Mouse (Mus musculus): Measurements from ENCODE around the gene Top2a. TPM values are rescaled to one million over a fixed set of nuclear protein-coding genes. Genes with fewer than 3 reads are reported as not detected.

Top2a gene
- total RNA-seq, 2 experiments from 2014 or later: 0.66 to 1.8 TPM

DNA sequence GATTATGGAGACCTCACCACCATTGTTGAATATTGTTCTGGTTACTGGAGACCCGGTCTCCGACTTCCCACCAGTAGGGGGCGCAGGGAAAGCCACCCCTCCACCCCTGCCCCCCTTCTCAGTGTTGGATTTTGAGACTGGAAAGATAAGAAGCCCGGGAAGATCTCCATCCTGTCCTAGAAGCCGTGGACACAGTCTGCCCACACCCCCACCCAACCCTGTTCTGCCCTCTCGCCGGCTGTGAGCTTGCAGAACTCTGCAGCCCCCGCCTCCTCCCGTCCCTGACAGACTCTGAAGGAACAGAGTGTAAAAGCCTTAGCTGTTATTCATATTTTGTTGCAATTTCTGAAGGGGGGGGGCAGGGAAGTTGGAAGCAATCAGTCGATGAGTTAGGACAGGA is 69.6 kb downstream of the Top2a start:
- intact Hi-C loops (cut with DNase I): no loop called here
- peak in 1 of 2 experiments; percentile 62 for DNase-seq (ENCODE audit: low spot score in 2 of 2)

DNA sequence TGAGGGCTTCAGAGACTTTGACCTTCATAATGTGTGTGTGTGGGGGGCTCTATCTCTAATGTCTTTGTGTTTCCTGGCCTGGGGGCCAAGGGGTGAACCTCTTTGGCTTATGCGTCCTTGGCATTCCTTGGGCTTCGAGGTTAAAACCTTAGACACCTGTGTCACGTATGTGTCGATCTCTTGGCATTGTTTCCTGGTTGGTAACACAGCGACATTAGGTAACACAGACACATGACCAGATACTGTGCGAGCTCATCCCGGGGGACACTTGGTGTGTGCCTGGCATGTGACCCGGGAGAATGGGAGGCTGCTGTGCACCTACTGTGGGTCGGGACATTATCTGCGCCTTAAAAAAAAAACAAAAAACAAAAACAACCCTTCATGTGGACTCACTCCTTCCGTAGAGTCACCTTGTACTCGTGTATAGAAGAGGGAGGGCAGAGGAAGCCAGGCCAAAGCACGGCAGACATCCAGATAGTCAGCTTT is 70.1 kb downstream of the Top2a start:
- no peak for DNase-seq (ENCODE audit: low spot score in 2 of 2)
- intact Hi-C loops (cut with DNase I): no loop called here

DNA sequence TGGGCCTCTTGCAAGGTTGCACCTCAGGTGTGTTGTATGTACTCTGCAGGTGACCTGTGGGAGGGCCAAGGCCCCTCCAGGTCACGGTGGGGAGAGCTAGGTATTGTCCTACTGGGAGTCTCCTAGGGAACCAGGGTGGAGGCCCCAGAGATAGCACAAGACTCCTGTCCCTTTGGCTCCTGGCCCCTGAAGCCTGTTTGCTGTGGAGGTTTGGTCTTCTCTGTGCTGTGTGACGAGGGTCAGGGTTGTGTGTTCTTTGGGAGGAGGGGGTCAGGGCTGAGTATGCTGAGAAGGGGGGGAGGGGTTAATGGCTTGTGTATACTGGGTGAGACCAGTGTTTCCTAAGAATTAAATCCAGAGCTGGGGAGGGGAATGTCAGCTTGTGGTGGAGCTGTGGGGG is 70.6 kb downstream of the Top2a start:
- intact Hi-C loops (cut with DNase I): no loop called here
- no peak for DNase-seq (ENCODE audit: low spot score in 2 of 2)

DNA sequence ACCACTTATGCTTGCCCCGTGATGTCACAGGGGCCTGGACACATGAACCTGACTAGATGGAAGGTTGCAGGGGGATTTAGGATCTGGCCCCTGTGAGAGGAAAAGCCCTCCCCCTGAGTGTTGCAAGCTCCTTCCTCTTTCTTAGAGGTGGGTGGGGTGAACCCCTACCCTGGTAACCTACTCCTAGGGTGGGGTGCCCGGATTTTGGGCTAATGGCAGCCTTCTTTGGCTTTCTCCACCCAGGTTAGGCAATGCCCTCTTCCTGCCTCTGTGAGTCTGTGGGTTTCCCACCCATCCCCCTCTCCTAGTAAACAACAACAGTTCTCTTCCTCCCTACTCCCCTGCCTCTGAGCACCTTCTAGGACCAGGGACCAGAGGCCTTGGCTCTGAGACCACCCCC is 71.3 kb downstream of the Top2a start:
- no peak for DNase-seq (ENCODE audit: low spot score in 2 of 2)
- intact Hi-C loops (cut with DNase I): no loop called here

DNA sequence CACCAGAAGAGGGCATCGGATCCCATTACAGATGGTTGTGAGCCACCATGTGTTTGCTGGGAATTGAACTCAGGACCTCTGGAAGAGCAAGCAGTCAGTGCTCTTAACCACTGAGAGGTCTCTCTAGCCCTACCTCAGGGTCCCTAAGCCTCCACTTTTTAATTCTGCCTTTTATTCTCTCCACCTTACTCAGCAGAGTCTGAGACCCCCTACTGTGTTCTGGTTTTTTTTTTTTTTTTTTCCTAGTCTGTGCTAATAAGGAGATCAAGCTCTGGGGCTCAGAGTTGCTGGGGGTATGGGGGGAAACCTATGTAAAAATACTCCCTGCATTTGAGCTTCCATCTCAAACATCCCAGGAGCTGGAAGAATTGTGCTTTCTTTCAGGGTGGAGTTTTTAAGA is 71.9 kb downstream of the Top2a start:
- intact Hi-C loops (cut with DNase I): no loop called here
- no peak for DNase-seq (ENCODE audit: low spot score in 2 of 2)

DNA sequence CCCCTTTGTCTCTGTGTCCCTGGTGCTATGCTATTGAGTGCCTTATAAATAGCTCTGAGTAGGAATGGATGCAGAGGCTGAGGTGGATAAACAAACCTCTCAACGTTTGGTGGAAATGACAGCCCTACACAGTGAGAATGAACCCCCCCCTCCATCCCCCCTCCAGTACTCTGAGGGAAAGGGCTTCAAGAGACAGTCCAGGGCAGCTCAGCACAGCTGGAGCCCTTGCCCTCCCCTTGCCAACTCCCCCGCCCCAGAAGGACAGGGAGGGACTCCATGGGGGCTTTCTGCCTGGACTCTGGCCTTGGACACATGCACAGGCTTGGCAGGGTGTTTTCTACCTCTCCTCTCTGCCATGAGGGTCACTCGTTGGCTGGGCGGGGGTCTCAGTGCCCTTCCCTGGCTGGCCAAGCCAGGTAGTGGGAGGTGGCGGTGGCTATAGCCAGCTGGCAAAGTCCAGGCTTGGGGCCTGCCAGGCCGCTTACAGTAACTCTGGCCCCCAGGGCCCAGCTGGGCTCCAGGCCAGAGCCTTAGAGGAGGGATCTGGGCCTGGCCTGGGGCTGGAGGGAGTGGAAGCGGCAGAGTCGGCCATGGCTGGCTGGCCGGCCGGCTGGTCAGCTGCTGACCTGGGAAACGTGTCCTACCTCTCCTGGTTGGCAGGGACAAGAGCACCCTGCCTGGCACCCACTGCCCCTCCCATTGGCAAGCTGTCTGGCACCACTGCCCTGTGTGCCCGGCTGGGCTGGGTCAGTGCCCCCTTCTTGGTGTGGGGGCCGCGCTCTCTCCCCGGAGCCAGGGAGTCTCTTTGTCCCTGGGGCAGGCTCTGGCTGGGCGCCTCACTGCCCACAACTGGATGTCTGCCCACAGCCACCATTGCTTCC is 72.7 kb downstream of the Top2a start:
- intact Hi-C loops (cut with DNase I): no loop called here
- no peak for DNase-seq (ENCODE audit: low spot score in 2 of 2)

DNA sequence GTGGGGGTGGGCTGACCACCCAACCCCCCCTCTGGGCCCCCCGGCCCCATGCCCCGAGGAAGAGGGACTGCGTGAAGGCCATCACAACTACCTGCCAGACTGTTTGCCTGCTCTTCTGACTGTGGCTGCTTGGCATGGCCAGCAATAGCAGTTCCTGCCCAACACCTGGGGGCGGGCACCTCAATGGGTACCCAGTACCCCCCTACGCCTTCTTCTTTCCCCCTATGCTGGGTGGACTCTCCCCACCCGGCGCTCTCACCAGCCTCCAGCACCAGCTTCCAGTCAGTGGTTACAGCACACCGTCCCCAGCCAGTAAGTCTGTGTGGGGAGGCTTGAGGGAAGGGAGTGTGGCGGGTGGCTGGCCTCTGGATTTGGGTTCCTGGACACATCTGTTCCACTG is 73.5 kb downstream of the Top2a start:
- intact Hi-C loops (cut with DNase I): no loop called here

DNA sequence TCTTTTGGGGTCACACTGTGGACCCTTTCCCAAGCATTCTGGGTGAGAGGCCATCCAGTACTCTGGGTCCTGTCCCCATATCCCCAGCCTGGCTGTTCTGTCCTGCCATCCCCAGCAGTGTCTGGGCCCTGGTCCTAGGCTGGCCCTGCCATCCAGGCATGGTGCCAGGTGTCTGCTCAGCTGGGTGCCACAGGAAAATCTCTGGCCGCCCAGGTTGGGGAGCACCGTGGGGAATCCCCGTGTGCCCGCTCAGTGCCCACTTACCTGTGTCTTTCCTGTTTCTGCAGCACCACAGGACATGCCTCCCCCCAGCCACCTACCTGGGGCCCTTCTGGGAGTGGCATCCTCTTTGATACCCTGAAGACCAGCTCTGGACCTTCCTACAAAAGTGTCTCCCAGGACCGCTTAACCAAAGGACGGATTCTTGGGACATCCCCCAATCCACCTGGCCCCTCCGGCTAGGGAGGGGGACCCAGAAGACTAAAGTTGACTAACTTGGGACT is 74.0 kb downstream of the Top2a start:
- DNase-seq (ENCODE audit: low spot score in 2 of 2): no peak
- intact Hi-C loops (cut with DNase I): no loop called here

More for the DNA sequence above, 73.5 kb downstream of the Top2a start:
- no peak for DNase-seq (ENCODE audit: low spot score in 2 of 2)

DNA sequence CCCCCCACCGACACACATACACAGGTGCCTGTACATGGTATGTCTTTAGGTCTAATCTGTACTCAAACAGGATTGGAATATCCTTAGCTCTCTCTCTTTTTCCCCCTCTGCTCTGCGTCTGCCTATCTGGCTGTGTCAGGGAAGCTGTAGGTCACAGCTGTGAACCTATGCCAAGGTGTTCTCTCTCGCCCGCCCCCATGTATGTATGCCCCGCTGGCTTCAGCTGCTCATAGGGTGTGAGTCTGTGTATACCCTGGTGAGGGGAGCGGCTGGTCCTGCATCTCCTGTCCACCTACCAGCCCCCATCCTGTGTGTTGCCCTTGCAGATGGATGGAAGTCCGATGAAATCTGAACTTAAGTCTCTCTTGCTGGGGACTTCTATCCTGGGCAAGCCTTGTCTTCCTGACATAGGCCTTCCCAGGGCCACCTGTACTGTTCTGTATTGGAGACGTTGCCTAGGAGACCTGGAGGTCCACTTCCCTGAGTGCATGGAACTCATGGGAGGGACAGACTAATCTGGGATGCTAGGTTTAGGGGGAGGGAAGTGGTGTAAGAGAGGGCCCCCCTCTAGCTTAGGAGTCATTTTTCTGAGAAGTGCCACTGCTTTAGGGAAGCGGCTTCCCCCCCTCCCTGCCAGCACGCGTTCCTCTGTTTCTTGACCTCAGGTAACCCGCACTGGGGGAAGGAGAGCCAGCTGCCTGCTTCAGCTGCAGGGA is 74.6 kb downstream of the Top2a start:
- intact Hi-C loops (cut with DNase I): no loop called here

DNA sequence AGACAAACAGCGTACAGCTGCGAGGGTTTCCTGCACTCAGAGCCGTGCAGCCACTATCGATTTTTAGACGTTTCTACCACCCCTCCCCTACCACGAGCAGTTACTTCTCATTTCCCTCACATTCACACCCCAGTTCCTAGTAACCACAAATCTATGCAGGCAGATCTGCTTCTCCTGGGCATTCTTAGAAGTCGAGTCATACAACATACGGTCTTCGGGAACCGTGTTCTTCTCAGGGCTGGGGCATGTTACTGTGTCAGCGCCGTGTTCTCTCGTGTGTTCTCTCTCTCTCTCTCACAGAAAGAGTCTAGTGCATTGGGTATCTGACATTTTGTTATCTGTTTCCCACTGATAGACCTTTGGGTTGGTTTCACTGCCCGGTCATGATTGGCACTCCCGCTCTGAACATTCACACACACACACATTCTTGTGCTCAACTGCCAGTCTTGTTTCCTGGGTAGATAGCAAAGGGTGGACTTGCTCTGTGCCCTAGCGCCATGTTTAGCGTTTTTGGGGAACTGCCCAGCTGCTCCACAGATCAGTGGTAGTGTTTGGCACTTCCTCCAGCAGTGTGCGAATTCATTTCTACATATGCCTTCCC is 75.9 kb downstream of the Top2a start:
- no peak for DNase-seq (ENCODE audit: low spot score in 2 of 2)
- intact Hi-C loops (cut with DNase I): no loop called here

More for the DNA sequence above, 74.6 kb downstream of the Top2a start:
- no peak for DNase-seq (ENCODE audit: low spot score in 2 of 2)

DNA sequence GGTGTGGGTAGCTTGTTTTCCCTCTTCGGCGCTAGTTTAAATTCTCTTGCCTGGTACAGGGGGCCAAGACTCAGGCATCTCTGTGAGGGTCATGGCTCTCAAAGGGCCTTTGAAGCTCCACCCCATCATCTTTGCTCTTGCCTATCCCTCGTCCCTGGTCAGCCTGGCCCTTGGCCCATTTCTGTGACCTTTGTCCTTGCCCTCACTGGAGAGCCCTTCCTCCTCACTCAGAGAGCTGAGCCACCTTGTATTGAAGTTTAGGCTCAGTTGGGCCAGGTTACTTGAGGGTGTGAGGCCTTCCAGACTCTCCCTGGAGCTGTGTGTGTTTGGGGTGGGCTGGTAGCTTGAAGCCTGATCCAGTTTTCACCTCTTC is 78.4 kb downstream of the Top2a start:
- intact Hi-C loops (cut with DNase I): no loop called here
- no peak for DNase-seq (ENCODE audit: low spot score in 2 of 2)

DNA sequence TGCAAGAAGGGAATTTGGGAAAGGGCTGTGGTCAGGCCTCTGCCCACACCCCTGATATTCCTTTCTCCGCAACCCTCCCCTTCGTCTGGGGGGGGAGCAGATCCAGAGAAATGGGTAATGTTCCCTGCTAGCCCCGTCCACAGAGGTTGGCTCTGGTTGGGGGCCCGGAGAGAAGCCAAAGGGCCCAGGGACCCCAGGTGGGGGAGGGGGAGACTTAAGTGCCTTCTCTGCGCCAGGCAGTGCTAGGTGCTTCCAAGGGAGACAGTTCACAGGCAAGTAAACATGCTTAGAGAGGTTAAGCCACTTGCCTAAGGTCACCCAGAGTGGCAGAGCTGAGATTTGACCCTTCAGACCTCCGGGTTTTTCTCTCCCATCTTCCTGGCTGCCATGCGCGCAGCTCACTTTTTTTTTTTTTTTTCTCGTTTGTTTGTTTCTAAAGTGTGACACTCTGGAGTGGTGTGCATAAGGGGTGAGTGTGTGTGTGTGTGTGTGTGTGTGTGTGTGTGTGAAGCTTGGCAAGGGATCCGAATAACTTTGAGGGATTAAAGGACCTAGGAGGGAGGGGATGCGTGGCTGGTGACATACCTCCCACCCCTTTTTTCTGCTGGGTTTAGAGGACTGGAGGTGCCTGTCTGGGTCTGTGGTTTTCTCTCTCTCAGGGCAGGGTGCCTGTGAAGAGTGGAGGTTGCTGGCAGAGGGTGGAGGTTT is 78.9 kb downstream of the Top2a start:
- intact Hi-C loops (cut with DNase I): no loop called here
- DNase-seq (ENCODE audit: low spot score in 2 of 2): no peak

DNA sequence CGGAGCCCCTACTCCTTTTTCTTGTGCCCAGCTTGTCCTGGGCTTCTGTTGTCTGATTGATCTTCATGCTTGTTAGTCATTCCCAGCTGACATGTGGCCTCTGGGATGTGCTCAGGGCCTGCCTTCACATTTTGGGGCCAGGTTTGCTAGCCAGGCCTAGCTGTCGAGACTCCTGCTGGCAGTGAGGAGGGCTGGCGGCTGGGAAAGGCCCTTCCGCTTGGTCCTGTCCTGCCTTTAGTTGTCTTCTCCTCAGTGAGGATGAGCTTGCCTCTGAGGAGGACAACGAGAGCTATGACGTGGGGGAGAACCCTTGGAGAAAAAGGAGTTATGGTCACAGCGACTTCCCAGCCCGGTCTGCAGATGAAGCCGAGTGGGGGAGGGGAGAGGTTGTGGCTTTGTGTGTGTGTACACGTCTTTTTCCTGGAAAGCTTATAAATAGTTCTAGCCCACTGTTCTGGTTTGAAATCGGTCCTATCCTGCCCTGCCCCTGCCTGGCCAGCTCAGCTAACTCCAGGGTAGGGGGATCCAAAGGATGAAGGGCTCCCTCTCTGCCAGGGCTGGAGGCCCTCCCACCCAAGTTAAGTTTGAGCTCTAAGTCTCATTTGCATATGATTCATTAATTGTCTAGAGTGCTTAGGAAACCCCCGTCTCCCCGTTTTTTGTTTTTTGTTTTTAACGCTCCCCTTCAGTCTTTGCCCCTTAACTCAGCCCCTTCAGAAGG is 80.1 kb downstream of the Top2a start:
- intact Hi-C loops (cut with DNase I): no loop called here
- DNase-seq (ENCODE audit: low spot score in 2 of 2): no peak

Other genes starting within 250 kb of the Top2a start
- 100 to 1,000 TPM; 117 to 141 TPM for gene Nr1d1, start 248.9 kb downstream of the Top2a start, total RNA-seq (2021)
- 100 to 1,000 TPM; 169 to 193 TPM for gene Msl1, start 228.7 kb downstream of the Top2a start, total RNA-seq (2021)
- gene Casc3, start 219.3 kb downstream of the Top2a start, total RNA-seq (2021): 10 to 100 TPM; 46.7 to 63.5 TPM
- gene Rapgefl1, start 187.4 kb downstream of the Top2a start, total RNA-seq (2021): 100 to 1,000 TPM; 139 to 161 TPM
- 10 to 100 TPM; 67.4 to 74.6 TPM for gene Wipf2, start 160.6 kb downstream of the Top2a start, total RNA-seq (2021)
- under 1 TPM; 0.39 to 0.47 TPM for gene Cdc6, start 116.4 kb downstream of the Top2a start, total RNA-seq (2021)
- gene Rara, start 96.4 kb downstream of the Top2a start, total RNA-seq (2021): 10 to 100 TPM; 10.5 to 11.6 TPM
- gene Gjd3, start 41.2 kb downstream of the Top2a start, total RNA-seq (2021): 1 to 10 TPM; 2.0 TPM
- gene Igfbp4, start 17.1 kb upstream of the Top2a start, total RNA-seq (2021): 10 to 100 TPM; 72.0 to 90.9 TPM
- gene Tns4, start 65.1 kb upstream of the Top2a start, total RNA-seq (2021): under 1 TPM; 0.45 to 0.54 TPM
- gene Ccr7, start 130.9 kb upstream of the Top2a start, total RNA-seq (2021): not detected
- 10 to 100 TPM; 53.0 to 65.2 TPM for gene Smarce1, start 206.8 kb upstream of the Top2a start, total RNA-seq (2021)
- gene Krt222, start 219.9 kb upstream of the Top2a start, total RNA-seq (2021): 10 to 100 TPM; 31.2 to 37.7 TPM